Mouse (Mus musculus) ES-Bruce4 (cell line): ENCODE measurements at regions not wholly inside any gene's neighbourhood (a gene's known extent, or its start where the extent isn't known, plus 50 kb on each side); places are given as distances from the start of the nearest gene placed in this dataset.

ENCODE experiments used
- H3K27ac ChIP-seq: 2 replicates; pipeline ENCODE4 v1.5.1; 2012; ENCODE audit warnings: low read length, inconsistent platforms; ENCODE audit not compliant: insufficient read depth
- H3K27me3 ChIP-seq: 2 replicates; pipeline ENCODE4 v1.6.1; 2012; ENCODE audit warnings: mild to moderate bottlenecking, low read length, inconsistent platforms; ENCODE audit not compliant: control insufficient read depth, poor library complexity, insufficient read depth, severe bottlenecking
- H3K36me3 ChIP-seq: 2 replicates; pipeline ENCODE4 v1.6.1; 2012; ENCODE audit warnings: inconsistent platforms, mild to moderate bottlenecking, low read length, moderate library complexity; ENCODE audit not compliant: control insufficient read depth, poor library complexity, insufficient read depth, severe bottlenecking
- H3K4me1 ChIP-seq: one replicate; pipeline ENCODE4 v1.8.1; 2011; ENCODE audit warnings: low read length; ENCODE audit not compliant: control insufficient read depth, insufficient read depth
- H3K4me3 ChIP-seq: 2 replicates; pipeline ENCODE4 v1.5.1; 2011; ENCODE audit warnings: low read depth, mild to moderate bottlenecking, low read length
- H3K9ac ChIP-seq: 2 replicates; pipeline ENCODE4 v1.6.1; 2012; ENCODE audit warnings: low read depth, mild to moderate bottlenecking, inconsistent platforms; ENCODE audit not compliant: poor library complexity, severe bottlenecking
- H3K9me3 ChIP-seq: replicated peaks from 2 replicates; pipeline ENCODE4 v1.6.1; 2012; ENCODE audit warnings: mild to moderate bottlenecking, low read length, inconsistent platforms; ENCODE audit not compliant: control insufficient read depth, poor library complexity, insufficient read depth, severe bottlenecking
- CTCF ChIP-seq: IDR thresholded peaks from one replicate; pipeline ENCODE4 v1.8.1; 2011; ENCODE audit warnings: low read depth, low read length
- EP300 ChIP-seq: IDR thresholded peaks from 2 replicates; pipeline ENCODE4 v1.6.1; 2011; ENCODE audit warnings: low read depth, low read length; ENCODE audit not compliant: insufficient read depth
- POLR2A ChIP-seq: IDR thresholded peaks from one replicate; pipeline ENCODE4 v1.8.1; 2011; ENCODE audit warnings: low read length; ENCODE audit not compliant: insufficient read depth

DNA sequence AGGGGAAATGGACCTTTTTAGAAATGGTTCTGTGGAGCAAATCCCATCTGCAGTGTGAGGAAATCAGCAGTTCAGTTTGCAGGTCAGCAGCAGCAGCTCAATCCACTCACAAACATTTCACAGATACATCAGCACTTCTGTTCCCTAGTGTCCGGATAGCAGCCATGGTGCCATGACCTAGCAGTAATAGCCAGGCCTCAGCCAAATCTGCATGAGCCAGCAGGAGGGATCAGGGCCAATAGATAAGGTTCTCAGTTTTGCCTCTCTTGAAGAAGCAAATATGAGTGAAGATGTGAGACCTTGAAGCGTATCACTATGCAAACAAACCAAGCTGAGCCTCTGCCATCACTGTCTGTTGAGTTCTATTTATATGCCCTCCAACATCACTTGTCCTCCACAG is 380.7 kb upstream of the Chrm3 start:
- H3K9me3 ChIP-seq: no peaks in the 10 kb centered on the region
- no peaks in the 10 kb centered on the region for H3K4me1 ChIP-seq
- H3K36me3 ChIP-seq: no peaks in the 10 kb centered on the region
- H3K9ac ChIP-seq: no peak overlapping the region
- H3K27me3 ChIP-seq: no peaks in the 10 kb centered on the region
- no peak overlapping the region for H3K4me3 ChIP-seq
- H3K27ac ChIP-seq: no peak overlapping the region
- TF ChIP-seq EP300 (no peak), POLR2A (no peak), CTCF (no peak)

DNA sequence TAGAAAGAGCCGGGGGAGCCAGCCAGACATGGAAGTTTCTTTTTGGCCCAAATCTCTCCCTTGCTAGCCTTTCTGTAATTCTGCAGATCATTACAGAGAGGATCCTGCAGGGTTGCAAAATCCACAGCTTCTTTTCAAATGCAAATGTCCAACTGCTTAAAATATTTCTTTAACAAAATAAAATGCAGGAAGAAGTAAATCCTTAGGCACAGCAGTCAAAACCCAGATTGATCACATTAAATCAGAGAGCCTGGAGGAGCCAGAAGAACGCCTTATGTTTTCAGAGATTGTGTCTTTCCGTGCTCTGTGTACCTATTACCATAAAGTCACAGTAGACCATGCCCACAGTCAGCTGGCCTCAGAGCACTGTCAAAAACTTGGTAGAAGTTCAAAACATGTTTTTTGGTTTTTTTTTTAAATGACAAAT is 365.1 kb upstream of the Chrm3 start:
- Histone ChIP-seq H3K9me3 (no peaks in the 10 kb centered on the region), H3K36me3 (no peaks in the 10 kb centered on the region), H3K27ac (no peak overlapping the region), H3K9ac (no peak overlapping the region), H3K4me1 (no peaks in the 10 kb centered on the region), H3K4me3 (no peak overlapping the region), H3K27me3 (no peaks in the 10 kb centered on the region)
- TF ChIP-seq POLR2A: no peak
- no peak for TF ChIP-seq CTCF
- no peak for TF ChIP-seq EP300

DNA sequence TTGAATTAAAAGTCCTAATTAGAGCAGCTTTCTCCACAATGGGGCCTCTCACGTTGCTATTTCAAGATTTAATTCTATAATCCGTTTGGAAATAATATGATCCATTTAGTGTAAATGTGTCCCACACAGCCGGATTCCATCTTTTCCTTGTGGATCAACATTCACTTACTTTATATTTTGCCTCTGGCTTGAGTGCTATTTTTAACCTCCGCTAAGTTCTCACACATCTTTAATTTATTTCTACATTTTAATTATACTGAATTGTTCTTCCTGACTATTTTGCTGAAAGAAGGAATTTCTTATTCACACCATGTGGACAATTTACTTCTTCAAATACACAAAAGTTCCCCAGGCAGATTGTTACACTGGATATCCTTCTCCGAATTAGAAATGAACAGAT is 364.7 kb upstream of the Chrm3 start:
- H3K27ac ChIP-seq: no peak overlapping the region
- no peak overlapping the region for H3K4me3 ChIP-seq
- no peaks in the 10 kb centered on the region for H3K4me1 ChIP-seq
- H3K36me3 ChIP-seq: no peaks in the 10 kb centered on the region
- no peaks in the 10 kb centered on the region for H3K9me3 ChIP-seq
- no peaks in the 10 kb centered on the region for H3K27me3 ChIP-seq
- no peak for TF ChIP-seq EP300
- no peak for TF ChIP-seq POLR2A
- TF ChIP-seq CTCF: no peak
- H3K9ac ChIP-seq: no peak overlapping the region

DNA sequence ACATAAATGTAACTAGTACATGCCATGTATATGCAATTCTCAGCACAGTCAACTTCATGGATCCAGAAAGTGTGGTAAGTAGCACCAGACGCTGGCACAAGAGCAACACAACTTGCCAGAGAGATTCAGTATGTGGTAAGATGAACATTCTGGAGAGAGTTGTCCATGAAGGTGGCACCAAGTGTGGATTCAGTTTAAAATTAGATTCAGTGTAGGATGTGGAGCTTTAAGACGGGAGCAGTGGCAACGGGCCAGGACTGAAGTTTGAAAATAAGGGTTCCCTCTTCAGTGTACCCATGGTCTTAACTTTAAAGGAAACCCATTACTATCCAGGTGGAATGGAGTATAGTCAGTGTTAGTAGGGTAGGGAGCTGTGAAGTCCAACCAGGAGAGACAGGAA is 360.0 kb upstream of the Chrm3 start:
- H3K36me3 ChIP-seq: no peaks in the 10 kb centered on the region
- no peak overlapping the region for H3K27ac ChIP-seq
- no peaks in the 10 kb centered on the region for H3K9me3 ChIP-seq
- no peak for TF ChIP-seq POLR2A
- no peak for TF ChIP-seq EP300
- no peak for TF ChIP-seq CTCF
- no peaks in the 10 kb centered on the region for H3K27me3 ChIP-seq
- H3K9ac ChIP-seq: no peak overlapping the region
- no peaks in the 10 kb centered on the region for H3K4me1 ChIP-seq
- H3K4me3 ChIP-seq: no peak overlapping the region

DNA sequence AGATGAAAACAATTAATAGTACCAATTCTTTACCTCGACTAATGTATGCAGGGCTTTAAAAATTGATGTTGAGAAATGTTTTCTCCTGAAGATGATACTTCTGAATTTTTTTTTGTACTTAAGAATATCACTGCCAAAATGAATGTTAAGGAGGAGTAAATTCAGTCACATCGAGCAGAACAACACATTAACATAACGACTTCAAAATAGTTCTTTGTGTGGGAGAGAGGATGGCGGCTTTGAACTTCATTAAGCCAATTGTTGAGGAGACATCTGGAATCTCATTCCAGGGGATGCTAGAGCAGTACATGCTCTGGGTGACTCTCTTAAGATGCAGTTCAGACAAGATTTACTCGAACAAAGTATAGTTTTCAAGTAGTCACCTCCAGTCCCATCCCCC is 350.8 kb upstream of the Chrm3 start:
- no peak for TF ChIP-seq CTCF
- no peak for TF ChIP-seq EP300
- no peak for TF ChIP-seq POLR2A
- H3K27me3 ChIP-seq: no peaks in the 10 kb centered on the region
- H3K4me1 ChIP-seq: no peaks in the 10 kb centered on the region
- no peaks in the 10 kb centered on the region for H3K36me3 ChIP-seq
- H3K27ac ChIP-seq: no peak overlapping the region
- no peaks in the 10 kb centered on the region for H3K9me3 ChIP-seq
- no peak overlapping the region for H3K9ac ChIP-seq
- no peak overlapping the region for H3K4me3 ChIP-seq

DNA sequence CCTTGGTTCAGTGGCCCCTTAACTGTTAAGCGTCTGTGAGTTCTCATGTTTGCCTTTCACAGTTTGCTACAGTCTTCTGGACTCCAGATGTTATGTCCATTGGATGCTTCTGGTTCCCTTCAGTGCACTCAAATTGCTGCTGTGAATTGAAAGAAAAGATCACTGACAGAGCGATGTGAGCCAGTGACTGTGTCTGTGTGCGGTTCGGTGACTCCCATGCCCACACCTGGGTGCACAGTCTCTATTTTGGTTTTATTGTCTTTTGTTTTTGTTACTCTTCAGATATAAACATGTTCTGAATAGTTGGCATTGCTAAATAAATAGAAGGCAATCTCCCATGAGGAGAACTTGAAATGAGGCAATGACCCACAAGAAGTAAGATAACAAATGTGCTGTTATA is 350.3 kb upstream of the Chrm3 start:
- H3K9ac ChIP-seq: no peak overlapping the region
- no peaks in the 10 kb centered on the region for H3K36me3 ChIP-seq

More for the DNA sequence above, 350.3 kb upstream of the Chrm3 start:
- no peaks in the 10 kb centered on the region for H3K9me3 ChIP-seq
- H3K27me3 ChIP-seq: no peaks in the 10 kb centered on the region
- no peak for TF ChIP-seq POLR2A
- no peak for TF ChIP-seq EP300
- TF ChIP-seq CTCF: no peak
- H3K4me1 ChIP-seq: no peaks in the 10 kb centered on the region
- no peak overlapping the region for H3K4me3 ChIP-seq
- H3K27ac ChIP-seq: no peak overlapping the region
